Mouse (Mus musculus) neutrophil, adult 65 days (primary cell): ENCODE measurements around the gene Prl8a6. TPM values are rescaled to one million over a fixed set of nuclear protein-coding genes. Genes with fewer than 3 reads are reported as not detected.

Experiments
- total RNA-seq: library from RNA; stranded (reverse); gene quantifications from 2 replicates; pipeline ENCODE4 v1.2.4, GENCODE M21; 2023

The Prl8a6 gene
- not detected in 2 replicates for total RNA-seq

DNA sequence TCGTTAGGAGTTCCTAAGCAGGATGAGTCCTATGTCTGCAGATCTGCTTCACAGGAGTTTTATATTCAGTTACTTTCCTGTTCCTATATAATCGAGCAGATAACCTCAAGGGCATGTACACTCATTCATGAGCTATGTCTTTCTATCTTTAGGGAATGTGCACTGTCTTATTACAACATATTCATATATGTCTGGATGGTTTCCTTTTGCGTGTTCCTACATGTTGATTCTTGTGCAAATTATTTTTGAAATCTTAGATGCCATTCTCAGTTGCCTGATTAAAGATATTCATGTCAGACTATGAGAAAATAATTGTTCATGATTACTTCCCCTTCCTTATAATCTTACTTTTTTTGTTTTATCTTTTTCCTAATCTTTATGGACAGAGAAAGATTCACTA lies at the start of gene Prl8a6:
Gene Prl8a6 (minus strand): TSS at position 101 of the 400 bp plus-strand sequence.

DNA sequence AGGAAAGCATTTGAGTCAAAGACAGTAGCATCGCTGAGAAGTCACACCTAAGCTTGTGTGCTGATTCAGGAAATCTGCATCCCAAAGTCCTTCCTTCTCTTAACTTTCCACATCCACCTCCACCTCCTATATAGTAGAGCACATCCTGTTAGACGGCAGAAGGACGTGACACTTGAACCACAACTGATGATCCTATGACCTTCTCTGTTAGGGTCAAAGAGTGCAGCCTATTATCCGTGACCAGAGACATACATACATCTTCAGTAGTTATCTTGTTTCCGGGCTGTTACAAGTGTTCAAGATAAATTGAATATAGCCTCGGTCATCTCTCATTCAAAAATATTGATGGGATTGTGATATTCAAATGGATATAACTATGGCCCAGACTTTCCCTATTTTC lies 47.7 kb downstream of the Prl8a6 start, which contains the start of gene Prl2b1:
Gene Prl2b1 (minus strand): TSS at position 101 of the 400 bp plus-strand sequence.

Other genes with a start within 250 kb of the Prl8a6 start
- gene Prl3c1, start 242.0 kb downstream of the Prl8a6 start, total RNA-seq = not detected in 2 replicates
- not detected in 2 replicates for gene Prl3b1, start 196.8 kb downstream of the Prl8a6 start, total RNA-seq
- not detected in 2 replicates for gene Prl3a1, start 179.3 kb downstream of the Prl8a6 start, total RNA-seq
- not detected in 2 replicates for gene Prl6a1, start 126.1 kb downstream of the Prl8a6 start, total RNA-seq
- gene Prl8a2, start 93.0 kb downstream of the Prl8a6 start, total RNA-seq = not detected in 2 replicates
- gene Prl2b1, start 47.8 kb downstream of the Prl8a6 start, total RNA-seq = not detected in 2 replicates
- not detected in 2 replicates for gene Prl8a8, start 74.5 kb upstream of the Prl8a6 start, total RNA-seq
- not detected in 2 replicates for gene Prl8a9, start 125.9 kb upstream of the Prl8a6 start, total RNA-seq
- gene Prl8a1, start 143.5 kb upstream of the Prl8a6 start, total RNA-seq = not detected in 2 replicates
- gene Prl7b1, start 171.9 kb upstream of the Prl8a6 start, total RNA-seq = not detected in 2 replicates
- gene Prl7a1, start 203.8 kb upstream of the Prl8a6 start, total RNA-seq = not detected in 2 replicates
- gene Prl7a2, start 229.3 kb upstream of the Prl8a6 start, total RNA-seq = not detected in 2 replicates